Mouse (Mus musculus) E14TG2a.4 (cell line): ENCODE measurements around the gene Gm49318.

Experiments
- CTCF ChIP-seq: conservative IDR thresholded peaks from 2 replicates; pipeline ENCODE4 v1.5.1; 2014; ENCODE audit warnings: low read length
- NANOG ChIP-seq: IDR thresholded peaks from 2 replicates; pipeline ENCODE4 v1.6.1; 2014; ENCODE audit warnings: borderline replicate concordance, low read length, mixed read lengths

DNA sequence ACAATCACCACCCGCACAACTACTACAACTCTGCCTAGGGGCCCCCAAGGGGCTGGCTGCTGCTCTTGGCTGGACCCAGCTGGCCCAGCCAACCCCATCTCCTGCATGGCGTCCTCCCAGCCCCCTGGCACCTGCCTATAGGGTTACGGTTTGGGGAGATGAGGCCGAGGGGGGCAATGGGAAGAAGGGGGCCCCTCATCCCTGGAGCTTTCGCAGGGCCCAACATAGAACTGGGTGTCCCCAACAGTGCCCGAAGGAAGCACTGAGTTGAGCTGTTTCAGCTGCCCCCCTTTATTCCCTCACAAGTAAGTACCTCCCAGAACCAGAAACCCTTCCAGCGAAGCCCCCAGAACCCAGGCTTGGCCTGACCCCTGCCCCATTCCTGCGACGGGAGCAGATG, 37.1 kb upstream of the Gm49318 start:
- TF ChIP-seq CTCF (no peak), NANOG (no peak)
